In the genomic region with DNA sequence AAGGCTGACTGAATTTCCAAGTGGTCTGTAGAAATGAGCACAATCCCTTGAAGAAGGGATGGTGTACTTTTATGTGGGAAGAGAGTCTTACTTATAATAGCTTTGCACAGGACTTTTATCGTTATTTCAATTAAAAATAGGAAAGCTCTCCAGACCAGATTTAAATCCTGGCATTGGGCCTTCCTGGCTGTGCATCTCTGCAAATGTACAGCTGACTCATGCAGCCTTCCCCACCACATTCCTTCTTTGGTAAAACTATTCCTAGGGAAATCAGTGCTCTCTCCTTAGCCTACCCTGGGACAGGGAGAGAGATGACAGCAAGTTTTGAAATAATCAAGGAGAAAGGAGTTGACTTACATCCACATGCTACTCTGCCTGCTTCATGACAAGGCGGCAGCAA, we compare ENCODE assay signal across 15 mouse cellular contexts. TPM values are rescaled to one million over a fixed set of nuclear protein-coding genes. Genes with fewer than 3 reads are reported as not detected.
DNase-seq lines count a peak whose midpoint lies in the region; ATAC-seq and TF ChIP-seq lines count a peak whose summit lies in the region.
"Had no signal": no experiment of that assay in that cellular context is flagged by ENCODE, and none has a peak within 500 bp of the region (broad histone marks: within the 10 kb centered on the region; RNA-seq: fewer than 3 reads in every experiment).

No protein-coding gene starts in this region.

- no peak overlapping the region for H3K4me2 ChIP-seq in stomach, postnatal 0 days (replicated peaks; ENCODE audit: low read depth)
- H3K4me2 ChIP-seq in kidney, embryonic 15.5 days: no peak overlapping the region
- no peak overlapping the region for H3K4me2 ChIP-seq in kidney, embryonic 16.5 days (replicated peaks; ENCODE audit: low read depth, low read length)
- H3K4me2 ChIP-seq: liver, embryonic 15.5 days; midbrain, embryonic 15.5 days had no signal

- peaks cover 2% of the 10 kb centered on the region; the same call in 1 of the 2 replicates for H3K36me3 ChIP-seq in stomach, postnatal 0 days (ENCODE audit: control insufficient read depth, insufficient read depth, low read length)
- H3K36me3 ChIP-seq in kidney, embryonic 15.5 days: peaks cover 23% of the 10 kb centered on the region
- H3K36me3 ChIP-seq in kidney, embryonic 16.5 days (ENCODE audit: insufficient read depth, low read length): no peaks in the 10 kb centered on the region; the same call in 1 of the 2 replicates

- intact Hi-C loops in left cerebral cortex, postnatal 25 days (cut with DNase I): loop anchor here (1.0 to 5.0 kb wide), 2 partner anchors 36 to 55 kb away; a partner anchor contains a TSS

- H3K27me3 ChIP-seq in cerebellum, adult 2 months (ENCODE audit: control insufficient read depth, insufficient read depth, low read length): no peaks in the 10 kb centered on the region
- H3K27me3 ChIP-seq in stomach, postnatal 0 days (ENCODE audit: control insufficient read depth, insufficient read depth, low read length): no peaks in the 10 kb centered on the region
- H3K27me3 ChIP-seq in kidney, embryonic 15.5 days: no peaks in the 10 kb centered on the region
- no peaks in the 10 kb centered on the region for H3K27me3 ChIP-seq in kidney, embryonic 16.5 days (ENCODE audit: insufficient read depth, low read length)
- H3K27me3 ChIP-seq: liver, embryonic 15.5 days; midbrain, embryonic 15.5 days had no signal

- H3K9me3 ChIP-seq in stomach, postnatal 0 days (ENCODE audit: control insufficient read depth, low read length): no peaks in the 10 kb centered on the region
- no peaks in the 10 kb centered on the region for H3K9me3 ChIP-seq in kidney, embryonic 15.5 days (replicated peaks)
- H3K9me3 ChIP-seq in kidney, embryonic 16.5 days (ENCODE audit: low read length): no peaks in the 10 kb centered on the region
- H3K9me3 ChIP-seq: liver, embryonic 15.5 days; midbrain, embryonic 15.5 days had no signal

- TF ChIP-seq POLR2A in cerebellum, adult 2 months (IDR thresholded peaks at IDR 0.05; ENCODE audit: borderline replicate concordance, insufficient read depth, low read length): no peak

- no peak; the same call in 1 of the 2 replicates for ATAC-seq in stomach, postnatal 0 days (ENCODE audit: low FRiP score, low TSS enrichment)
- no peak for ATAC-seq in kidney, embryonic 15.5 days (replicated peaks; ENCODE audit: low FRiP score)
- no peak for ATAC-seq in kidney, embryonic 16.5 days (ENCODE audit: low FRiP score, low TSS enrichment)
- ATAC-seq: midbrain, embryonic 15.5 days had no signal

- no peak for TF ChIP-seq EP300 in stomach, postnatal 0 days (optimal IDR thresholded peaks at IDR 0.05)

- peaks cover 45% of the 10 kb centered on the region for H3K4me1 ChIP-seq in cerebellum, adult 2 months (ENCODE audit: control insufficient read depth, insufficient read depth, low read length)
- H3K4me1 ChIP-seq in stomach, postnatal 0 days (replicated peaks; ENCODE audit: control insufficient read depth, insufficient read depth): no peaks in the 10 kb centered on the region
- H3K4me1 ChIP-seq in kidney, embryonic 15.5 days: no peaks in the 10 kb centered on the region
- H3K4me1 ChIP-seq in kidney, embryonic 16.5 days (ENCODE audit: insufficient read depth, low read length): no peaks in the 10 kb centered on the region
- H3K4me1 ChIP-seq: liver, embryonic 15.5 days; midbrain, embryonic 15.5 days had no signal

- peak; percentile 43 to 73 for DNase-seq in cerebellum, adult 2 months
- DNase-seq in cerebellum, adult 9-11 months: no peak
- peak; percentile 45 for DNase-seq in layer of hippocampus, adult 8-10 months (ENCODE audit: low spot score in 2 of 2)
- DNase-seq in layer of hippocampus, postnatal 25 days (ENCODE audit: extremely low spot score in 1 of 2, low spot score in 1 of 2): no peak
- peak; percentile 69 to 97 for DNase-seq in left cerebral cortex, postnatal 25 days (ENCODE audit: low spot score in 2 of 2)
- no peak for DNase-seq in stomach, postnatal 0 days (ENCODE audit: low spot score)
- DNase-seq: adrenal gland, postnatal 36 days; cerebellum, postnatal 14 days; gastrocnemius, postnatal 25 days; heart, postnatal 10 days; lung, postnatal 36 days had no signal

- no peak for TF ChIP-seq CTCF in cerebellum, adult 2 months (IDR thresholded peaks at IDR 0.05; ENCODE audit: borderline replicate concordance, insufficient read depth, low read depth, low read length)
- TF ChIP-seq CTCF in stomach, postnatal 0 days (IDR thresholded peaks at IDR 0.05; ENCODE audit: low read depth): no peak

- 48% methylated on average over 2 of the region's 2 CpGs for WGBS in cerebellum, adult 2 months
- WGBS in stomach, postnatal 0 days: 58% methylated on average over 2 of the region's 2 CpGs
- WGBS in kidney, embryonic 15.5 days: 72% methylated on average over 2 of the region's 2 CpGs
- WGBS in kidney, embryonic 16.5 days: 80% methylated on average over 2 of the region's 2 CpGs

- H3K4me3 ChIP-seq in cerebellum, adult 2 months (replicated peaks; ENCODE audit: insufficient read depth, low read depth, low read length): no peak overlapping the region
- H3K4me3 ChIP-seq in stomach, postnatal 0 days (ENCODE audit: low read depth, low read length): no peak overlapping the region
- H3K4me3 ChIP-seq in kidney, embryonic 15.5 days (replicated peaks): no peak overlapping the region
- H3K4me3 ChIP-seq in kidney, embryonic 16.5 days (ENCODE audit: low read length): no peak overlapping the region
- H3K4me3 ChIP-seq: liver, embryonic 15.5 days; midbrain, embryonic 15.5 days had no signal

- H3K27ac ChIP-seq in cerebellum, adult 2 months (ENCODE audit: insufficient read depth, low read length): peak overlapping the region; percentile 95
- peak overlapping the region; percentile 65 for H3K27ac ChIP-seq in stomach, postnatal 0 days (replicated peaks)
- no peak overlapping the region for H3K27ac ChIP-seq in kidney, embryonic 15.5 days
- no peak overlapping the region for H3K27ac ChIP-seq in kidney, embryonic 16.5 days (ENCODE audit: low read length)
- H3K27ac ChIP-seq: liver, embryonic 15.5 days; midbrain, embryonic 15.5 days had no signal

- H3K9ac ChIP-seq in stomach, postnatal 0 days (ENCODE audit: low read length): no peak overlapping the region
- no peak overlapping the region for H3K9ac ChIP-seq in kidney, embryonic 15.5 days
- no peak overlapping the region for H3K9ac ChIP-seq in kidney, embryonic 16.5 days (replicated peaks; ENCODE audit: low read length)
- H3K9ac ChIP-seq: liver, embryonic 15.5 days; midbrain, embryonic 15.5 days had no signal

RNA-seq across cellular contexts. Expression of a gene that starts 50.8 kb away (rescaled TPM):
- polyA plus RNA-seq in cerebellum, adult 2 months (2012; rRNA removed): 0.06 and 0.07 TPM in 2 replicates
- under 1 TPM; 0.30 to 0.70 (median 0.41) TPM for total RNA-seq in layer of hippocampus, adult 8-10 months (2022)
- under 1 TPM; 0.28 to 0.49 TPM for total RNA-seq in layer of hippocampus, postnatal 25 days (2021)
- total RNA-seq in left cerebral cortex, postnatal 25 days (2021): under 1 TPM; 0.39 to 0.55 TPM
- polyA plus RNA-seq in stomach, postnatal 0 days (2015; fragmentation: Nextera tagmentation; extraction: Ambion mirVana): 0.10 and 0.17 TPM in 2 replicates
- 0.22 and 0.30 TPM in 2 replicates for polyA plus RNA-seq in kidney, embryonic 15.5 days (2015; fragmentation: Nextera tagmentation; extraction: Ambion mirVana)
- 0.14 and 0.36 TPM in 2 replicates for polyA plus RNA-seq in kidney, embryonic 16.5 days (2015; fragmentation: Nextera tagmentation; extraction: Ambion mirVana)
- total RNA-seq: adrenal gland, postnatal 36 days; gastrocnemius, postnatal 25 days had no signal

RNA-seq across cellular contexts. Expression of a gene that starts 54.1 kb away (rescaled TPM):
- polyA plus RNA-seq in cerebellum, adult 2 months (2012; rRNA removed): 782 and 861 TPM in 2 replicates
- total RNA-seq in layer of hippocampus, adult 8-10 months (2022): 100 to 1,000 TPM; 385 to 449 (median 420) TPM
- 100 to 1,000 TPM; 449 TPM for total RNA-seq in layer of hippocampus, postnatal 25 days (2021)
- total RNA-seq in left cerebral cortex, postnatal 25 days (2021): 100 to 1,000 TPM; 509 to 517 TPM
- 21.1 and 22.4 TPM in 2 replicates for polyA plus RNA-seq in stomach, postnatal 0 days (2015; fragmentation: Nextera tagmentation; extraction: Ambion mirVana)
- 46.9 and 49.8 TPM in 2 replicates for polyA plus RNA-seq in kidney, embryonic 15.5 days (2015; fragmentation: Nextera tagmentation; extraction: Ambion mirVana)
- 57.7 and 57.9 TPM in 2 replicates for polyA plus RNA-seq in kidney, embryonic 16.5 days (2015; fragmentation: Nextera tagmentation; extraction: Ambion mirVana)

Comparison
In these comparisons a context has a peak if more than half of its experiments do, and no peak if none do; other contexts are left out.
1. DNase-seq: peak in cerebellum, adult 2 months (2 of 2), layer of hippocampus, adult 8-10 months (2 of 2) and left cerebral cortex, postnatal 25 days (2 of 2); none in cerebellum, adult 9-11 months (single experiment), layer of hippocampus, postnatal 25 days (0 of 2) and stomach, postnatal 0 days (single experiment).
2. H3K27ac ChIP-seq: peak in cerebellum, adult 2 months (single experiment) and stomach, postnatal 0 days (single experiment); none in kidney, embryonic 15.5 days (single experiment) and kidney, embryonic 16.5 days (single experiment).
3. RNA of a gene that starts 54.1 kb away (polyA plus RNA-seq): 782 to 861 TPM in cerebellum, adult 2 months; 57.7 to 57.9 TPM in kidney, embryonic 16.5 days, 46.9 to 49.8 TPM in kidney, embryonic 15.5 days and 21.1 to 22.4 TPM in stomach, postnatal 0 days; every median in the first group is over 10 times any median in the second.